ENCODE assay signal across 16 mouse cellular contexts in the genomic region with DNA sequence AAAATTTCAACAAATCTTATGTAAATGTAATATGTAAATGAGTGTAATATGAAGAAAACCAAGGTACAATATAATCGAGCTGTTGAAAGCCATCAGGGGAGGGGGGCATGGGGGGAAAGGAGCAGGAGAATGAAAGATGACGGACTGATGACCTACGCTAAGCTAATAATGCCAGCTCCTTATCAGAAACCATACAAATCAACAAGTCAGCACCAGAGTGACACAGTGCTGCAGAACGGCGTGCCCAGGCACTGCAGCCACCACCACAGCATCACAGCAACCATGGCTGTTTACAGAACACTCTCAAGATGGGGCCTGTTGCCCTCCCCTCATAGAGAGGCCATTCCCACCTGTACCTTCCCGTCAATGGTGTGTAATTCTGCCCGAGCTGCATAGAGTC.
"Had no signal": no experiment of that assay in that cellular context is flagged by ENCODE, and none has a peak within 500 bp of the region (broad histone marks: within the 10 kb centered on the region; RNA-seq: fewer than 3 reads in every experiment).

No protein-coding gene starts in this region.

- H3K36me3 ChIP-seq: limb, embryonic 15.5 days; midbrain, embryonic 12.5 days; neural tube, embryonic 13.5 days; stomach, embryonic 15.5 days had no signal

- H3K27me3 ChIP-seq: limb, embryonic 15.5 days; liver, embryonic 12.5 days; midbrain, embryonic 12.5 days; neural tube, embryonic 13.5 days; stomach, embryonic 15.5 days had no signal

- H3K9me3 ChIP-seq: limb, embryonic 15.5 days; liver, embryonic 12.5 days; midbrain, embryonic 12.5 days; neural tube, embryonic 13.5 days; stomach, embryonic 15.5 days had no signal

- DNase-seq: kidney, postnatal 36 days; layer of hippocampus, adult 9-11 months; layer of hippocampus, postnatal 36 days; lung, embryonic 14.5 days; lung, postnatal 10 days; lung, postnatal 4 days; right cerebral cortex, postnatal 14 days; thymus, adult 2 months; thymus, postnatal 25 days had no signal

- H3K4me3 ChIP-seq: limb, embryonic 15.5 days; liver, embryonic 12.5 days; midbrain, embryonic 12.5 days; neural tube, embryonic 13.5 days; stomach, embryonic 15.5 days had no signal

- H3K9ac ChIP-seq: limb, embryonic 15.5 days; liver, embryonic 12.5 days; lung, embryonic 14.5 days; midbrain, embryonic 12.5 days; neural tube, embryonic 13.5 days; stomach, embryonic 15.5 days had no signal

- H3K27ac ChIP-seq: kidney, postnatal 0 days; limb, embryonic 15.5 days; liver, embryonic 12.5 days; midbrain, embryonic 12.5 days; neural tube, embryonic 13.5 days; stomach, embryonic 15.5 days had no signal

- ATAC-seq: liver, embryonic 12.5 days; midbrain, embryonic 16.5 days had no signal

- H3K4me2 ChIP-seq: limb, embryonic 15.5 days; liver, embryonic 12.5 days; lung, embryonic 14.5 days; midbrain, embryonic 12.5 days; neural tube, embryonic 13.5 days; stomach, embryonic 15.5 days had no signal
